Mouse (Mus musculus) heart, adult 2 months (tissue): ENCODE results near the gene Prkag2.

Experiments used
- CTCF ChIP-seq: fragments of 200-600 bp; IDR thresholded peaks from 2 replicates; pipeline ENCODE4 v1.8.1; 2022; ENCODE audit warnings: antibody characterized with exemption, mild to moderate bottlenecking, moderate library complexity
- POLR2A ChIP-seq: fragments of 200-500 bp; IDR thresholded peaks from 2 replicates; pipeline ENCODE4 v1.6.1; 2011; ENCODE audit warnings: mild to moderate bottlenecking, low read depth, low read length, control low read depth; ENCODE audit not compliant: insufficient read depth

GRCm38 (mm10) chr5:24904941-24905340, 195.5 kb downstream of the Prkag2 start:
- no peak for TF ChIP-seq CTCF
- TF ChIP-seq POLR2A: no peak
